Mouse (Mus musculus): ENCODE measurements around the gene Gm8439. TPM values are rescaled to one million over a fixed set of nuclear protein-coding genes. Genes with fewer than 3 reads are reported as not detected.
"Not testable (repeated sequence)": the region's sequence is repeated elsewhere in the genome, so short reads cannot be mapped to it uniquely, and the experiment has no call there.

The Gm8439 gene
- polyA plus RNA-seq, 1 experiment from 2014 or later, result not detected

GRCm38 (mm10) chr4:120581711-120582110, 6.8 kb upstream of the Gm8439 start:
- no peak for ATAC-seq (ENCODE audit: insufficient number of reproducible peaks, insufficient read depth, low FRiP score, low TSS enrichment)
- Histone ChIP-seq H3K4me1 (no peaks in the 10 kb centered on the region), H3K36me3 (no peaks in the 10 kb centered on the region), H3K27me3 (no peaks in the 10 kb centered on the region), H3K27ac (no peak overlapping the region), H3K4me2 (replicated peaks) (no peak overlapping the region), H3K9ac (no peak overlapping the region), H3K9me3 (no peaks in the 10 kb centered on the region), H3K4me3 (no peak overlapping the region)
- 81% methylated on average over 9 of the region's 9 CpGs for WGBS

GRCm38 (mm10) chr4:120586986-120587385, 1.6 kb upstream of the Gm8439 start:
- no peak overlapping the region for H3K27ac ChIP-seq
- H3K4me2 ChIP-seq (replicated peaks), result no peak overlapping the region
- WGBS, result 39% methylated on average over 1 of the region's 1 CpGs
- no peak for ATAC-seq (ENCODE audit: insufficient number of reproducible peaks, insufficient read depth, low FRiP score, low TSS enrichment)
- H3K9ac ChIP-seq, result no peak overlapping the region
- no peaks in the 10 kb centered on the region for H3K36me3 ChIP-seq
- H3K4me3 ChIP-seq, result no peak overlapping the region
- H3K27me3 ChIP-seq, result peaks cover 22% of the 10 kb centered on the region
- H3K9me3 ChIP-seq, result no peaks in the 10 kb centered on the region
- no peaks in the 10 kb centered on the region for H3K4me1 ChIP-seq

- Histone ChIP-seq H3K27ac (no peak overlapping the region), H3K9ac (no peak overlapping the region), H3K4me1 (no peaks in the 10 kb centered on the region), H3K4me3 (no peak overlapping the region), H3K9me3 (no peaks in the 10 kb centered on the region), H3K27me3 (peaks cover 22% of the 10 kb centered on the region), H3K4me2 (replicated peaks) (no peak overlapping the region), H3K36me3 (no peaks in the 10 kb centered on the region)
- WGBS, result 11% methylated on average over 3 of the region's 3 CpGs
- ATAC-seq (ENCODE audit: insufficient number of reproducible peaks, insufficient read depth, low FRiP score, low TSS enrichment), result no peak
Measured at GRCm38 (mm10) chr4:120589070-120589469, 525 bp downstream of the Gm8439 start.

- Histone ChIP-seq H3K4me2 (replicated peaks) (no peak overlapping the region), H3K36me3 (no peaks in the 10 kb centered on the region), H3K27ac (no peak overlapping the region), H3K4me1 (no peaks in the 10 kb centered on the region), H3K4me3 (no peak overlapping the region), H3K9me3 (no peaks in the 10 kb centered on the region), H3K27me3 (peaks cover 22% of the 10 kb centered on the region), H3K9ac (no peak overlapping the region)
- 25% methylated on average over 5 of the region's 5 CpGs for WGBS
- 0 out of 2 replicates have a peak, but pooled peaks have one; percentile 80 for ATAC-seq (ENCODE audit: insufficient number of reproducible peaks, insufficient read depth, low FRiP score, low TSS enrichment)
Measured at GRCm38 (mm10) chr4:120589815-120590422, 1.4 kb downstream of the Gm8439 start.

GRCm38 (mm10) chr4:120590973-120591372, 2.4 kb downstream of the Gm8439 start:
- Histone ChIP-seq H3K9me3 (no peaks in the 10 kb centered on the region), H3K4me1 (no peaks in the 10 kb centered on the region), H3K27ac (no peak overlapping the region), H3K4me2 (replicated peaks) (no peak overlapping the region), H3K27me3 (peaks cover 22% of the 10 kb centered on the region), H3K36me3 (no peaks in the 10 kb centered on the region), H3K9ac (no peak overlapping the region), H3K4me3 (no peak overlapping the region)
- ATAC-seq (ENCODE audit: insufficient number of reproducible peaks, insufficient read depth, low FRiP score, low TSS enrichment), result no peak
- WGBS, result 84% methylated on average over 4 of the region's 4 CpGs

GRCm38 (mm10) chr4:120596210-120596609, 7.7 kb downstream of the Gm8439 start:
- H3K36me3 ChIP-seq; H3K9me3 ChIP-seq; H3K4me2 ChIP-seq (replicated peaks); H3K9ac ChIP-seq; H3K4me3 ChIP-seq; ATAC-seq (ENCODE audit: insufficient number of reproducible peaks, insufficient read depth, low FRiP score, low TSS enrichment); H3K27me3 ChIP-seq; H3K27ac ChIP-seq; H3K4me1 ChIP-seq: not testable (repeated sequence)
- 89% methylated on average over 1 of the region's 1 CpGs for WGBS

DNA sequence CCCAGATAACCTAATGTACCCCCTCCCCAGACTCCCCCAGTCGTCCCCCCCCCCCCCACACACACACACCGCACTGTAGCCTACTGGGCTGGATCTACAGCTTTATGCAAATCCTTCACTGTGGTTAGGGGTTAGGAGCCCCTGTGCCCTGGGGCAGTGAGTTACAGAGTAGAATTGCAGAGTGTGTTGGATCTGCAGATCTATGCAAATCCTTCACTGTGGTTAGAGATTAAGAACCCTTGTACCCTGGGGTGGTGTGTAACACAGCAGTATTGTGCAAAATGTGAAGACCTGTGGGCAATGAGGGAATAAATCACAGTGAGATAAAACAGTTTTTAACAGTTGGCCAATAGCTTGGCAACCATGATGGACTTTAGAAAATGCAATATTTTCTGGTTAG, 10.4 kb downstream of the Gm8439 start:
- peaks cover 6% of the 10 kb centered on the region; the same call in 1 of the 2 replicates for H3K4me1 ChIP-seq
- no peak overlapping the region for H3K4me3 ChIP-seq
- H3K4me2 ChIP-seq (replicated peaks), result no peak overlapping the region
- ATAC-seq (ENCODE audit: insufficient number of reproducible peaks, insufficient read depth, low FRiP score, low TSS enrichment), result no peak
- no peaks in the 10 kb centered on the region for H3K9me3 ChIP-seq
- H3K36me3 ChIP-seq, result no peaks in the 10 kb centered on the region
- H3K27me3 ChIP-seq, result no peaks in the 10 kb centered on the region
- no peak overlapping the region for H3K27ac ChIP-seq
- WGBS, result 14% methylated on average over 2 of the region's 2 CpGs
- no peak overlapping the region for H3K9ac ChIP-seq

DNA sequence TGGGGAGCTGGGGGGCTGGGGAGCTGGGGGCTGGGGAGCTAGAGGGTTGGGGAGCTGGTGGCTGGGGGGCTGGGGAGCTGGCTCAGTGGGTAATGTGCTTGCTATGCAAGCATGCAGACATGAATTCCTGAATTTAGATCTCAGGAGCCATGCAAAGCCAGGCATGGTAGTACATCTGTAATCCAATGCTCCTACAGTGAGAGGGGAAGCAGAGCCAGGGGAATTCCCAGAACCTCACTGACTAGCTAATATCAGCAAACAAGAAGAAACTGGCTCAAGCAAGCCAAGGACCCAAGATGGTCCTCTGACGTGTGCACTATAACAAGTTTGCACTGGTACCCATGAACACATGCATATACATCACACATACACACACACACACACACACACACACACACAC, 13.2 kb downstream of the Gm8439 start:
- no peak overlapping the region for H3K4me3 ChIP-seq
- no peak overlapping the region for H3K9ac ChIP-seq
- 0 out of 2 replicates have a peak overlapping the region, but pooled peaks have one; percentile 6 for H3K27ac ChIP-seq
- peaks cover 6% of the 10 kb centered on the region; the same call in 1 of the 2 replicates for H3K4me1 ChIP-seq
- no peak for ATAC-seq (ENCODE audit: insufficient number of reproducible peaks, insufficient read depth, low FRiP score, low TSS enrichment)
- H3K4me2 ChIP-seq (replicated peaks), result no peak overlapping the region
- WGBS, result 42% methylated on average over 1 of the region's 1 CpGs
- H3K9me3 ChIP-seq, result no peaks in the 10 kb centered on the region
- H3K27me3 ChIP-seq, result no peaks in the 10 kb centered on the region
- H3K36me3 ChIP-seq, result no peaks in the 10 kb centered on the region

DNA sequence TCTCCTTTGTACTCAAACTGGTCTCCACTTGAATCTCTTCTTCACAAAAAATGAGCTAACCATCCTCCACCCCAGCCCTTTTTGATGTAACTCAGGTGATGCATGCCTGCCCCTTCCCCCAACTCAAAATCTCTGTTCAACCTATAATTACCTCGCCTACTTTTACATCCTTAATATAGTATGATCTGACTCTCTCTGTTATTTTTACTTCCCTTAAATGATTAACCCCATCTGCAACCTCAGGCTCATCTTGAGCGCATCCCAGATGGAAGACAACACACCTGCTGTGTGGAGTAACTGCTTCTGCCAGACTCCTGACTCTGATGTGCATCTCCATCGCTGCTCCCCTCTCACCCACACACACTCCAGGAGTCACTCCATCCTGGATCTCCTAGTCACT, 14.1 kb downstream of the Gm8439 start:
- H3K4me1 ChIP-seq, result peaks cover 6% of the 10 kb centered on the region; the same call in 1 of the 2 replicates
- no peaks in the 10 kb centered on the region for H3K36me3 ChIP-seq
- H3K27me3 ChIP-seq, result no peaks in the 10 kb centered on the region
- no peak for ATAC-seq (ENCODE audit: insufficient number of reproducible peaks, insufficient read depth, low FRiP score, low TSS enrichment)
- H3K4me3 ChIP-seq, result no peak overlapping the region
- H3K4me2 ChIP-seq (replicated peaks), result no peak overlapping the region
- no peak overlapping the region for H3K27ac ChIP-seq
- 76% methylated on average over 3 of the region's 3 CpGs for WGBS
- H3K9ac ChIP-seq, result no peak overlapping the region
- no peaks in the 10 kb centered on the region for H3K9me3 ChIP-seq

DNA sequence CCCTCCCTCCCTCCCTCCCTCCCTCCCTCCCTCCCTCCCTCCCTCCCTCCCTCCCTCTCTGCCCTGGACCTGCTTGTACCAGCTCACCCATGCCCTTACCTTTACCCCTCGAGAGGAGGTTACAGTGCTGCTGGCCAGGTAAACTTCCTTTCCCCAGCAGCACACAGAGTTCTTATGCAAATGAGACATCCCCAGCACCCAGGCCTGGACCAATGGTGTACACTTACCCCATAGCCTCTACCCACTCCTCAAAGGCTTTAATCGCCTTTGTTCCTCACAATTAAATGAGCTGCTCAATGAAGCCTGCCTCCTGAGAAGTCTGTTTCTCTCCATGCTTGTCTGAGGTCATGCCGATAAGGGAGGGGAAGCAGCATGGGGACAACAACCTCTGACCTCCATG, 18.4 kb downstream of the Gm8439 start:
- no peak overlapping the region for H3K27ac ChIP-seq
- no peak overlapping the region for H3K9ac ChIP-seq
- no peaks in the 10 kb centered on the region for H3K36me3 ChIP-seq
- 0 out of 2 replicates have a peak, but pooled peaks have one; percentile 44 for ATAC-seq (ENCODE audit: insufficient number of reproducible peaks, insufficient read depth, low FRiP score, low TSS enrichment)
- no peaks in the 10 kb centered on the region for H3K27me3 ChIP-seq
- WGBS, result 27% methylated on average over 3 of the region's 3 CpGs
- no peak overlapping the region for H3K4me2 ChIP-seq (replicated peaks)
- H3K9me3 ChIP-seq, result no peaks in the 10 kb centered on the region
- peaks cover 2% of the 10 kb centered on the region; the same call in 1 of the 2 replicates for H3K4me1 ChIP-seq
- no peak overlapping the region for H3K4me3 ChIP-seq

DNA sequence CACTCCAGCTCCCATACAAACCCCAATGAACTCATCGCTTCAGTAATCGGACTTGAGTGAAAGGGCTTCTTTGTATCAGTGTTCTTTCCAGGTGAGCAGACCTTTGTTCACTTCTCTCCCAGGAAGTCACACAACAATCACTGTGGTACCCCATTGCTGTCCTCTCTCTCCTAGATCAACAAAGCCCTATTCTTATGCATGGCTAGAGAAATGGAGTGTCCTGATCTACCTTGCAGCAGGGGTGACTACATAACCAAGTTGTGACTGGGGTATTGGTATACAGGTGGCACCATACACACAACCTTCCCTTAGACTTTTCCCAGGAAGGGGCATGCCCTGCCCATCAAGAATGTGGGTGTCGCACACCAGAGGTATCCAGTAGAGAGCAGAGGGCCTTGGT, 22.5 kb downstream of the Gm8439 start:
- Histone ChIP-seq H3K9me3 (no peaks in the 10 kb centered on the region), H3K4me3 (no peak overlapping the region), H3K36me3 (no peaks in the 10 kb centered on the region), H3K4me2 (replicated peaks) (no peak overlapping the region), H3K27me3 (0 out of 2 replicates have a peak, but pooled peaks cover 2% of the 10 kb centered on the region), H3K4me1 (peaks cover 15% of the 10 kb centered on the region; the same call in 1 of the 2 replicates), H3K27ac (no peak overlapping the region), H3K9ac (no peak overlapping the region)
- 84% methylated on average over 3 of the region's 3 CpGs for WGBS
- no peak for ATAC-seq (ENCODE audit: insufficient number of reproducible peaks, insufficient read depth, low FRiP score, low TSS enrichment)

DNA sequence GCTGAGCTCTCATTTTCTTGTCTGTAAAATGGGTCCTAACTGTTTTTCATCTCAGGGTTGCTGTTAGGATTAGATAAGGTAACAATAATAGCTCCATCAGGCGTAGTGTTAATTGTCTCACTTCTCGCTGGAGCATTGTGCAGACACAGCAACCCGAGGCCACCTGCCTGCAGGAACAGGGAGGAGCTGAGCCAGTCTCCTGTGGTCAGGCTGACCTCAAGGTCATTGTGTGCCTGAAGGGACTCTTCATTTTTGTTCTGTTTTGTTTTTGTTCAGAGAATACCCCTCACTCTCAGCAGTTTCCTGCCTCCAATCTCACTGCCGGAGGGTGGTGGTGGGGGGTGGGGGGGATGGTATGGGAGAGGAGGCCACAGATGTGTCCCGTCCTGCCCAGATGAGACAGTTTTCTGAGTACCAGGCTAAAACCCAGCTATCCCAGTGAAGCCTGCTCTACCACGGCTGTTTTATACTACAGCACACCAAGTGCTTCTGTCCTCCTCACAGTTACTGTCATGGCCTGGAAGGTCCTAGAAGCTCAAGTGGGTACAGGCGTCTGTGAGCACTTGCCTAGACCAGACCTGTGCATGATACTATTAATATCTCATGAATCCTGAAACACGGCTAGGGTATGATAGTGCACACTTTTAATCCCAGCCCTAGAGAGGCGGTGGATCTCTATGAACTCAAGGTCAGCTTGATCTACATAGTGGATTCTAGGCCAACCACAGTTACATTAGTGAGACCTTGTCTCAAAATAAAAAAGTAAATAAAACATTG, 23.9 kb downstream of the Gm8439 start:
- Histone ChIP-seq H3K36me3 (no peaks in the 10 kb centered on the region), H3K4me1 (peaks cover 15% of the 10 kb centered on the region; the same call in 1 of the 2 replicates), H3K9me3 (no peaks in the 10 kb centered on the region), H3K4me2 (replicated peaks) (no peak overlapping the region), H3K27me3 (0 out of 2 replicates have a peak, but pooled peaks cover 2% of the 10 kb centered on the region), H3K9ac (no peak overlapping the region), H3K27ac (no peak overlapping the region), H3K4me3 (no peak overlapping the region)
- ATAC-seq (ENCODE audit: insufficient number of reproducible peaks, insufficient read depth, low FRiP score, low TSS enrichment), result no peak
- WGBS, result 24% methylated on average over 9 of the region's 9 CpGs

Measured in embryonic facial prominence, embryonic 12.5 days (tissue).